Mouse (Mus musculus) kidney, postnatal 14 days (tissue): ENCODE data around the gene Tmem59.
A peak's percentile ranks its signal among the peaks of the same experiment; 100 is the strongest.

Experiments
- DNase-seq: peaks from one replicate; pipeline ENCODE4 v3.0.0; 2022; ENCODE audit warnings: mixed read lengths

Tmem59 gene

DNA sequence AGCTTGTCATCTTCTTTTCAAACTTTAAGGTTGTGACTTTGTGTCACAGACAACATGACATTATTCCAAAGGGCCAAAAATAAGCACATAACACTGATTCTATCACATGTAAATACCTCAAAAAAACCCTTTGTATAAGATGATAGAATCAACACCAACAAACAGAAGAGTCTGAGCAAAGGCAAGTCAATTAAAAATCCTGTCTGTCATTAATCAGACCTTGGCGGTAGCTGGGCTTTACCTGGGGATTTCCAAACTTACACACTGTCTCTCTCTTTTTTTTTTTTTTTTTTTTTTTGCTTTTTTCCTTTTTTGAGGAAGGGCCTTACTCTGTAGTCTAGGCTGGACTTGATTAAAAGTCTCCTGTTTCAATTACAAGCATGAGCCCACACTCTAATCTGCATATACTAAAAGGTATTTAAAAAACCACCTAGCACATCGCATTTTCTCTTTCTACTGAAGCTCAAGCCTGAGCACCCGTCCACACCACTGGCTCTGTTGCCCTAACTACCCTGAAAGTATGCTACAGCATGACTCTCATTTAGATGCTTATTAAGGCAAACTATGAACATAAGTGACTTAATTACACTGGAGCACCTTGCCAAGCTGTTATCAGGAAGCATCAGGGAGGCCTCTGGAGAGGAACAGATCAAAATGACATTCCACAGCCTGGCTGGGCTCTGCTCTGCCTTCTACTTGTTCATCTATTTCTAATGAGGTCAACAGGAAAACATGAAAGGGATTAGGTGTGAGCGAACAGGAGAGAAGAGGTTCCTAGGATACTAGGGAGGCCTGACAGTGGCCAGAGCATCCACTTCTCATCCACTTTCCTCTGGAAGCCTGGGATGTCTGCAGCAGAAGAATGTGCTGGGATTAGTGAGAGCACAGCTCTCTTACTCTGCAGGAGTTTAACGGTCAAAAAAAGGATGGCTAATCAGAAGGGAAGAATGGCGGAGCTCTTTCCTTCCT, 65.5 kb downstream of the Tmem59 start:
- DNase-seq, result no peak

DNA sequence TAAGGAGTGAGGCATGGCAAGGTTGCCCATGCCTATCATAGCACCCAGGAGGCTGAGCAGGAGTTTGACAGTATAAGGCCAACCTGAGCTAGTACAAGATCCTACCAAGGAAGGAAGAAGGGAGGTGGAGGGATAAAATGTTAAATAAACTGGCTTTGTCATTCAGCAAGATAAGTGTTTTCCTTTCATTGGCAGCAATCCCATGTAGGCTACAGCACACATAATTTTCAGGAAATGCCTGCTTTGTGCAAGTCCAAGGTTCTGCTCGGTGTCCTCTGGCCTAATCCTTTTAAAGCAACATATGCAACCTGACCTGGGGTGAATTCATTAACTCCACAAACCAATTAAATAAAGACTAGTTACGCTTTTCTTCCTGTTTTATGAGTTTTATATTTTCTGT, 67.2 kb downstream of the Tmem59 start:
- peak; percentile 51 for DNase-seq

DNA sequence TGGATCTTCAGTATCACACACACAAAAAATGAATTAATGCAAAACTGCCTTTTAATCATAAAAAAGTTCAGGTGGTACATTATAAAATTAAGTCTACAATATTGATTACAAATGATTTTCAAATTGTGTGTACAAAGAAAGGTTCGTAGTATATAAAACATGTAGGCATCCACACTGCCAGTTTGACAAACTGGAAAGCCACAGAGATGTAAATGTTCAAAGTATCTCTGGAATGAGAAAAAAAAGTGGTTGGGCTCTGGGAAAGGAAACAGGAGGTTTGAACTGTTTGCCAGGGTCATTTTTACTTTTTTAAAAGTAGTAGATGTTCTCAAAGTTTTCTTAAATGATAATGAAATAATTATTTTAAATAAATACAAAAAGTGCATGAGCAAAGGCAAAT, 67.8 kb downstream of the Tmem59 start:
- DNase-seq, result no peak

DNA sequence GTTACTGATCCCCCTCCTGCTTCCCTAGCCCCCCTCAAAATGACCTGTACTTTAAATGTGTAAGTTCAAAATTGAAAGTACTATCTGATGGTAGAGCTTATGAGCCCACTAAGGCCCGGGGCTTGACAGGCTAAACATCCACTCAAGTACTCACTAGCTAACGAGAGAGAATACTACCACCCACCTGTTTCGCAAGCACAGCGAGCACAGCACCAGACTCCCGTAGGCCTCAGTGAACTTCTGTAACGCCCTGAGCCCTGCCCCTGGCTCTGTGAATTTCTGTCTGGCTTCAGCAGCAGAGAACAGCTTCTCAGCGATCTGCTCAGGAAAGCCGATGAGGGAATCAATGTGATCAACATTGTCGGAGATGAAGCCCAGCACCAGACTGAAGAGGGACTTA, 68.9 kb downstream of the Tmem59 start:
- DNase-seq, result no peak

DNA sequence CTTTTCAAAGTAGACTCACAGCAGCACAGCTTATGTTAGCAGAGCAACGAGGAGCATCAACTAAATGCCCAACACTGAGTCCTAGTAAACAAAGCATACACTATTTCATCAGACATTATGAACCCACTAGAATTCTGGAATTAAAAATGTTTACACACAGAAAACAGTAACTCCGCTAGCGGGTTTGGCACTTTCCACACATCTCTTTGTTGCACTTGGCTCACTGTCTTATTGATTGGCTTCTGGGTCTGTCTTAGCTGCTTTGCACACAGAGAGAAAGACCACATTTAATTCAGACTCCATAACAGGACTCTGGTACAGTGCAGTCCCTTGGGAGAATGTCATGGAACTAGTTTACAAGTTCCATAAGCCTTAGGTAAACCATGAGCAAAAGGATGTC, 69.9 kb downstream of the Tmem59 start:
- DNase-seq, result no peak

DNA sequence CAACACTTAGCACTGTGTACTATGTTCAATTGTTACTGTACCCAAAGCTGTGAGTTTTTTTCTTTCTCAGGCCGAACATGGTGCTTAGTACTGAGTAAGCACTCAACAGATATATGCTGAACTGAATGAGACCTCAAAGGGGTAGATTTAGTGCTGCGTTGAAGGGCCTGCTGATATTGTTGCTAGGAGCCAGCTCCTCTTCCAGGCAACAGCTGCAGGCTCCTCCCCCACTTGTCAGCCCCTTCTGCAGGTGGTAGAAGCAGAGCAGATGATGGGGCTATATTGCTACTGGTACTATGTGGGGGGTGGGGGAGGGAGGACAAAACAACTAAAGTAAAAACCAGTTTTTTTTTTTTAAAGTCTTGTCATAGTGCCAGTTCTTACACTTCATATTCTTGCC, 71.3 kb downstream of the Tmem59 start:
- no peak for DNase-seq

DNA sequence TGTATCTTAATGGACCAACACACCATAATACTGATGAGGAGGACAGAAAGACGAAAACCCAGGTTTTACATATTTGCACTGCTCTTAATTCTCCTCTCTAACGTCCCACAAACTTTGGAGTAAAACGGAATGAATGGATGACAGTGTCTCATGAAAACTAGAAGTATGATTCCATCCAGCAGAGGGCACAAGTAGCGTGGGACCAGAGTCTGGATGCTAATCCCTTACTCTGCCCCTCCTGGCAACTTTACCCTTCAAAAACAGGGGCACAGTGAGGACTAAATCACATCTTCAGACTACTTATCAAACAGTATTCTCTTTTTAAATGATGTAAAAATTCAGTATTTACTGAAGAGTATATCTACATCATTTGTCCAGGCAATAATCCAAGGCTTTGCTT, 72.3 kb downstream of the Tmem59 start:
- DNase-seq, result peak; percentile 62
